Mouse (Mus musculus): ENCODE results near the gene Hoga1. TPM values are rescaled to one million over a fixed set of nuclear protein-coding genes. Genes with fewer than 3 reads are reported as not detected.
"Not testable (repeated sequence)": the region's sequence is repeated elsewhere in the genome, so short reads cannot be mapped to it uniquely, and the experiment has no call there.

The Hoga1 gene
- polyA plus RNA-seq, 1 experiment, result 2.4 TPM

GRCm38 (mm10) chr19:42068441-42069240, 23.2 kb downstream of the Hoga1 start:
- DNase-seq (ENCODE audit: low spot score), result no peak

- DNase-seq (ENCODE audit: low spot score), result no peak
Observed at GRCm38 (mm10) chr19:42069241-42069525, 23.8 kb downstream of the Hoga1 start.

- no peak for DNase-seq (ENCODE audit: low spot score)
Observed at GRCm38 (mm10) chr19:42071221-42071620, 25.8 kb downstream of the Hoga1 start.

- DNase-seq (ENCODE audit: low spot score), result no peak
Observed at GRCm38 (mm10) chr19:42071886-42072608, 26.6 kb downstream of the Hoga1 start.

- DNase-seq (ENCODE audit: low spot score), result no peak
Observed at GRCm38 (mm10) chr19:42072802-42073201, 27.4 kb downstream of the Hoga1 start.

GRCm38 (mm10) chr19:42075051-42075450, 29.6 kb downstream of the Hoga1 start:
- DNase-seq (ENCODE audit: low spot score), result no peak

DNA sequence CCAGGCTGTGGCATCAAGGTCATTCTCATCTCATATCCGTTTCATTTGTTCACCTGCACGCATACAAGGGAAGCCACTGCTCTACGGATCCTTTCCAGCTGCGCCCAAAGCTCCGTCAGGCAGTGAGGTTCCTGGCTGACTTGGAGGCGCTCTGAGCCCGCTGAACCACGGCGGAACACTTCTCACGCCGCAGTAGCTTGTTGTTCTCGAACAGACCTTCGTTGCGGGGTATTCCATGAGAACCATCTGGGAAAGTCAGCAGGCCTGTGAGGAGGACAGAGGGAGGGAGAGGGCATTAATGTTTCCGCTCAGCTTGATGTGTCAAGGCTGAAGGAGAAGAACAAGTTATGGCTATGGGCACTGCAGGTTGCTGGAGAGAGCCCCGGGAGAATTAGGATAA, 30.6 kb downstream of the Hoga1 start:
- no peak for DNase-seq (ENCODE audit: low spot score)

GRCm38 (mm10) chr19:42078566-42078965, 33.2 kb downstream of the Hoga1 start:
- DNase-seq (ENCODE audit: low spot score), result no peak

DNA sequence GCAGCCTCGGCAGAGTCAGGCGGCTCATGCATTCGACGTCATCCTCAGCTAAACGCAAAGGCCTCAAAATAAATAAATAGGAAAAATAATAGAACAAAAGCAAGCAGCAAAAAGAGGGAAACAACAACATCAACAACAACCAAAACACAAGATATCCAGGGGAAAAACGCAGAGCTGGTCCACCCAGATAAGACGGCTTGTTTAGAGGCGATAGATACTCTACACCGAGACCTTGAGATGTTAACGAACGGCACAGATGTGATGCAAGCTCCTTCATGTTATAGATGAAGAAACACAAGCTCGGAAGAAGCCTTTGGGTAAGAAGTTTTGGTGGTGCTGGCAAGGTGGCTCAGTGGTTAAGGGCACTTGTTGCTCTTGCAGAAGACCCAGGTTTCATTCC, 33.6 kb downstream of the Hoga1 start:
- no peak for DNase-seq (ENCODE audit: low spot score)

GRCm38 (mm10) chr19:42079950-42080349, 34.5 kb downstream of the Hoga1 start:
- DNase-seq (ENCODE audit: low spot score), result no peak

DNA sequence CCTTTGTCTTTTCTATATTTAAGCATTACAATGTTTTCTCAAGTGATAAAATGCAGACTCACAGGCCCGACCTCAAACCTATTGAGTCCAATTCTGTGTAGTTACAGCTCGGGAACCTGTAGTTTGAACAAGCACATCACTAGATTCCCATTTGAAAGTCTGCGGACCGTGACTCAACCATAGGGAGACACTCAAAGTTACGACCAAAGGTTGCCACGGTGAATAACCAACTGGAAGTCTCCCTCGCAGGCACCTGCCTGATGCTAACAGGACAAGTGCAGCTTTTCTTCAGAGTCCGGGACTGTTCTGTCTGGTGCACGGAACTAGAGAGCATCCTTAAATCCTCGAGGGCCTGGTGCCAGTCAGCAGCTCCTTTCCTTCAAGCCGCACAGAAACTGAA, 35.1 kb downstream of the Hoga1 start:
- no peak for DNase-seq (ENCODE audit: low spot score)

- not testable (repeated sequence) for DNase-seq (ENCODE audit: low spot score)
Observed at GRCm38 (mm10) chr19:42081613-42082012, 36.2 kb downstream of the Hoga1 start.

GRCm38 (mm10) chr19:42085690-42086089, 40.3 kb downstream of the Hoga1 start:
- DNase-seq (ENCODE audit: low spot score), result no peak

GRCm38 (mm10) chr19:42086166-42086565, 40.8 kb downstream of the Hoga1 start, which contains the start of gene Morn4:
Gene Morn4 (minus strand): TSS chr19:42086357.
- DNase-seq (ENCODE audit: low spot score), result peak; percentile 44

GRCm38 (mm10) chr19:42089103-42089747, 43.8 kb downstream of the Hoga1 start:
- DNase-seq (ENCODE audit: low spot score), result no peak

GRCm38 (mm10) chr19:42089748-42090595, 44.6 kb downstream of the Hoga1 start, which contains the start of gene Pi4k2a:
Gene Pi4k2a (plus strand): TSS chr19:42090470.
- peak; percentile 91 for DNase-seq (ENCODE audit: low spot score)

DNA sequence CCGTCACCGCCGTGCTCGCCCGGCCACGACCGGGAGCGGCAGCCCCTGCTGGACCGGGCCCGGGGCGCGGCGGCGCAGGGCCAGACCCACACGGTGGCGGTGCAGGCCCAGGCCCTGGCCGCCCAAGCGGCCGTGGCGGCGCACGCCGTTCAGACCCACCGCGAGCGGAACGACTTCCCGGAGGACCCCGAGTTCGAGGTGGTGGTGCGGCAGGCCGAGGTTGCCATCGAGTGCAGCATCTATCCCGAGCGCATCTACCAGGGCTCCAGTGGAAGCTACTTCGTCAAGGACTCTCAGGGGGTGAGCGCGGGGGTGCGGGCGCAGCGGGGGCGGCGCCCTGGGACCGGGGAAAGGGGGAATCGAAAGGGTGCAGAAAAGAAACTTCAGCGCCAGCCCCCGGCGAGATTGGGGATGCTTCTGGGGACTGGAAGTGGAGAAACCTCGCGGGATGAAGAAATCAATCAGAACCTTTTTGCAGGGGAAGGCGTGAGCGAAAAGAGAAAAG, 45.3 kb downstream of the Hoga1 start:
- no peak for DNase-seq (ENCODE audit: low spot score)

- no peak for DNase-seq (ENCODE audit: low spot score)
Observed at GRCm38 (mm10) chr19:42099406-42099805, 54.0 kb downstream of the Hoga1 start.

DNA sequence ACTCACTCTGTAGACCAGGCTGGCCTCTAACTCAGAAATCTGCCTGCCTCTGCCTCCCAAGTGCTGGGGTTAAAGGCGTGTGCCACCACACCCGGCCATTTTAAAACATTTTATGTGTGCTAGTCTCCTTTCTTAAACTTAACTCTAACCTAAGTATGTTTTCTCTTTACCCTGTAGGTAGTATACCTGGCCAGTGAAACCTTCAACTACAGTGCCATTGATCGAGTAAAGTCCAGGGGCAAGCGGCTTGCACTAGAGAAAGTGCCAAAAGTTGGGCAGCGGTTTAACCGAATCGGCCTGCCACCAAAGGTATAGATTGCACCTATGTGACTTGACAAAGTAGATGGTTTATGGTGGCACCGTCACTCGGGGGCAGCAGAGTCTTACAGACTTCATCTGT, 59.3 kb downstream of the Hoga1 start:
- DNase-seq (ENCODE audit: low spot score), result no peak

- no peak for DNase-seq (ENCODE audit: low spot score)
Observed at GRCm38 (mm10) chr19:42115783-42116335, 70.4 kb downstream of the Hoga1 start.

DNA sequence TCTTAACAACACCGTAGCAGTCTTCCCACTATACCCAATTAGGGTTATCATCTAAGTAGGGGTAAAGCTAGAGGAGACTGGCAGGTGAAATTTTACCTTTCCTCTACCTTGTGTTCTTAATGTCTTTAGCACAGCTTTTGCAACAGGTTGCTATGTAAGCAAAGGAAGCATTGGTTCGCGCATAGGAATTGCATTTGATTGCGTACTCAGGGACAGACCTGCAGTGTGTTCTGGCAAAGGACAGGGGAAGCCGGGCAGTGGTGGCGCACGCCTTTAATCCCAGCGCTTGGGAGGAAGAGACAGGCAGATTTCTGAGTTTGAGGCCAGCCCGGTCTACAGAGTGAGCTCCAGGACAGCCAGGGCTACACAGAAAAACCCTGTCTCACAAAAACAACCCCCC, 72.7 kb downstream of the Hoga1 start:
- DNase-seq (ENCODE audit: low spot score), result no peak
